22 mouse cellular contexts compared by ENCODE assay signal in genomic region chr8:12749116-12749515, GRCm38 (mm10). TPM values are rescaled to one million over a fixed set of nuclear protein-coding genes. Genes with fewer than 3 reads are reported as not detected.
DNase-seq lines count a peak whose midpoint lies in the region; ATAC-seq lines count a peak whose summit lies in the region.
"Had no signal": no experiment of that assay in that cellular context is flagged by ENCODE, and none has a peak within 500 bp of the region (broad histone marks: within the 10 kb centered on the region; RNA-seq: fewer than 3 reads in every experiment).

No protein-coding gene starts in this region.

- WGBS in kidney, embryonic 14.5 days = 83% methylated on average over 7 of the region's 7 CpGs
- 84% methylated on average over 7 of the region's 7 CpGs for WGBS in forebrain, embryonic 11.5 days

- H3K9ac ChIP-seq in kidney, embryonic 14.5 days (ENCODE audit: low read depth, low read length) = no peak overlapping the region
- no peak overlapping the region for H3K9ac ChIP-seq in forebrain, embryonic 11.5 days (ENCODE audit: low read length)
- H3K9ac ChIP-seq: embryonic facial prominence, embryonic 15.5 days; forebrain, embryonic 15.5 days; heart, embryonic 15.5 days had no signal

- 0 out of 2 replicates have a peak, but pooled peaks cover 3% of the 10 kb centered on the region for H3K9me3 ChIP-seq in kidney, embryonic 14.5 days (ENCODE audit: control insufficient read depth, low read length)
- no peaks in the 10 kb centered on the region; the same call in 1 of the 2 replicates for H3K9me3 ChIP-seq in forebrain, embryonic 11.5 days (ENCODE audit: control insufficient read depth, low read length)
- H3K9me3 ChIP-seq: forebrain, embryonic 15.5 days; heart, embryonic 15.5 days had no signal

- H3K36me3 ChIP-seq in kidney, embryonic 14.5 days (ENCODE audit: control insufficient read depth, insufficient read depth, low read length) = no peaks in the 10 kb centered on the region
- no peaks in the 10 kb centered on the region for H3K36me3 ChIP-seq in forebrain, embryonic 11.5 days (ENCODE audit: control insufficient read depth, insufficient read depth, low read length)
- H3K36me3 ChIP-seq: embryonic facial prominence, embryonic 15.5 days; forebrain, embryonic 10.5 days; forebrain, embryonic 15.5 days; heart, embryonic 15.5 days had no signal

- H3K27me3 ChIP-seq in kidney, embryonic 14.5 days (ENCODE audit: control insufficient read depth, insufficient read depth, low read length) = no peaks in the 10 kb centered on the region
- no peaks in the 10 kb centered on the region for H3K27me3 ChIP-seq in forebrain, embryonic 11.5 days (ENCODE audit: control insufficient read depth, insufficient read depth, low read length)
- H3K27me3 ChIP-seq: embryonic facial prominence, embryonic 15.5 days; forebrain, embryonic 15.5 days; heart, embryonic 15.5 days had no signal

- H3K4me3 ChIP-seq in kidney, embryonic 14.5 days (ENCODE audit: low read length) = no peak overlapping the region
- no peak overlapping the region for H3K4me3 ChIP-seq in forebrain, embryonic 11.5 days (ENCODE audit: low read depth, low read length)
- H3K4me3 ChIP-seq: embryonic facial prominence, embryonic 15.5 days; erythroblast, embryonic 14.5 days; forebrain, embryonic 10.5 days; forebrain, embryonic 15.5 days; heart, embryonic 15.5 days had no signal

- H3K27ac ChIP-seq in kidney, embryonic 14.5 days (ENCODE audit: low read depth, low read length) = no peak overlapping the region
- no peak overlapping the region for H3K27ac ChIP-seq in forebrain, embryonic 11.5 days (ENCODE audit: low read depth, low read length)
- H3K27ac ChIP-seq: embryonic facial prominence, embryonic 15.5 days; forebrain, embryonic 10.5 days; forebrain, embryonic 15.5 days; heart, embryonic 15.5 days had no signal

- peak; percentile 85 for DNase-seq in kidney, adult 11 months
- no peak for DNase-seq in kidney, postnatal 10 days
- DNase-seq in lung, adult 18-20 months = peak; percentile 32 to 59
- no peak for DNase-seq in lung, postnatal 14 days
- DNase-seq in kidney, postnatal 36 days = peak; percentile 75 to 86
- DNase-seq in forebrain, embryonic 11.5 days (ENCODE audit: low spot score) = no peak
- no peak for DNase-seq in right cerebral cortex, postnatal 25 days
- DNase-seq: adrenal gland, postnatal 10 days; cerebellum, adult 11 months; cerebellum, adult 8-10 months; cerebellum, postnatal 14 days; embryo, embryonic 11 days; gastrocnemius, postnatal 36 days; heart, adult 18-20 months; heart, postnatal 14 days had no signal

- H3K4me2 ChIP-seq in kidney, embryonic 14.5 days (replicated peaks; ENCODE audit: low read depth, low read length) = no peak overlapping the region
- H3K4me2 ChIP-seq in forebrain, embryonic 11.5 days (ENCODE audit: low read depth, low read length, severe bottlenecking) = no peak overlapping the region
- H3K4me2 ChIP-seq: embryonic facial prominence, embryonic 15.5 days; forebrain, embryonic 15.5 days; heart, embryonic 11.5 days; heart, embryonic 15.5 days had no signal

- peak; percentile 43; the same call in 1 of the 2 replicates for ATAC-seq in kidney, embryonic 14.5 days (ENCODE audit: low FRiP score, low TSS enrichment)
- no peak for ATAC-seq in forebrain, embryonic 11.5 days (replicated peaks; ENCODE audit: low FRiP score)
- ATAC-seq: forebrain, embryonic 15.5 days had no signal

- 0 out of 2 replicates have a peak, but pooled peaks cover 4% of the 10 kb centered on the region for H3K4me1 ChIP-seq in kidney, embryonic 14.5 days (ENCODE audit: control insufficient read depth, insufficient read depth, low read length)
- H3K4me1 ChIP-seq in forebrain, embryonic 11.5 days (replicated peaks; ENCODE audit: control insufficient read depth, insufficient read depth, low read length) = no peaks in the 10 kb centered on the region
- H3K4me1 ChIP-seq: embryonic facial prominence, embryonic 15.5 days; forebrain, embryonic 10.5 days; forebrain, embryonic 15.5 days; heart, embryonic 15.5 days had no signal

RNA-seq across cellular contexts. Expression of gene Atp11a, which starts 7.7 kb away (rescaled TPM):
- polyA plus RNA-seq in kidney, embryonic 14.5 days (2014; fragmentation: Nextera tagmentation; extraction: Ambion mirVana) = 16.8 and 18.5 TPM in 2 replicates
- polyA plus RNA-seq in forebrain, embryonic 11.5 days (2014; fragmentation: Nextera tagmentation; extraction: Ambion mirVana) = 18.5 and 18.9 TPM in 2 replicates

Comparison
In these comparisons a context has a peak if more than half of its experiments do, and no peak if none do; other contexts are left out.
1. DNase-seq: peak in kidney, adult 11 months (single experiment), lung, adult 18-20 months (2 of 2) and kidney, postnatal 36 days (2 of 2); none in kidney, postnatal 10 days (single experiment), lung, postnatal 14 days (single experiment), forebrain, embryonic 11.5 days (single experiment) and right cerebral cortex, postnatal 25 days (single experiment).